Mouse (Mus musculus) left cerebral cortex, adult 2 months (tissue): ENCODE results near the gene A1bg. TPM values are rescaled to one million over a fixed set of nuclear protein-coding genes. Genes with fewer than 3 reads are reported as not detected.

Source experiments
- DNase-seq, 2 experiments: peaks; one replicate each; pipeline ENCODE4 v3.0.0; 2021 to 2022; ENCODE audit warnings: low spot score in 2 of 2, mixed read lengths in 1 of 2; ENCODE audit errors: extremely low spot score in 1 of 2
- H3K27ac ChIP-seq: fragments of 200-600 bp; 2 replicates; pipeline ENCODE4 v1.8.1; 2022
- H3K4me3 ChIP-seq: fragments of 200-600 bp; 2 replicates; pipeline ENCODE4 v1.8.1; 2022
- CTCF ChIP-seq: fragments of 200-600 bp; IDR thresholded peaks from 2 replicates; pipeline ENCODE4 v1.8.1; 2022; ENCODE audit warnings: antibody characterized with exemption, mild to moderate bottlenecking, moderate library complexity
- intact Hi-C: fragments of 180-260 bp; cut with DNase I; formaldehyde crosslinking; loops from one replicate; pipeline ENCODE4 v1.15.1; 2025
- long read RNA-seq, 2 experiments: library from polyadenylated mRNA; stranded (forward); transcript quantifications; one replicate each; pipeline ENCODE4 v2.0.0; 2021; ENCODE audit warnings: borderline mapping rate in 2 of 2
- total RNA-seq, 2 experiments: library from RNA; stranded (reverse); gene quantifications; 2 replicates each; pipeline ENCODE4 v1.2.3; 2021

The A1bg gene
- not detected for total RNA-seq
- long read RNA-seq, experiment 1, result 0 reads
- long read RNA-seq, experiment 2, result 0 reads

- no peak for TF ChIP-seq CTCF
- H3K4me3 ChIP-seq, result no peak within 1 kb of the TSS
- H3K27ac ChIP-seq, result no peak within 1 kb of the TSS
- intact Hi-C loops, result no loop called here
- no peak for DNase-seq
Measured at GRCm38 (mm10) chr15:60922912-60923311, at the start of gene A1bg. Gene A1bg, minus strand, starts transcription at chr15:60923012.

GRCm38 (mm10) chr15:60968549-60968861, 45.7 kb upstream of the A1bg start:
- no peak for DNase-seq
- TF ChIP-seq CTCF, result no peak
- H3K27ac ChIP-seq, result no peak overlapping the region
- H3K4me3 ChIP-seq, result no peak overlapping the region
- intact Hi-C loops, result no loop called here

GRCm38 (mm10) chr15:60967841-60968548, 45.2 kb upstream of the A1bg start:
- intact Hi-C loops, result no loop called here
- Histone ChIP-seq H3K27ac (no peak overlapping the region), H3K4me3 (no peak overlapping the region)
- no peak for TF ChIP-seq CTCF
- DNase-seq, result no peak

- H3K27ac ChIP-seq, result no peak overlapping the region
- intact Hi-C loops, result no loop called here
- no peak for DNase-seq
- no peak overlapping the region for H3K4me3 ChIP-seq
- TF ChIP-seq CTCF, result no peak
Measured at GRCm38 (mm10) chr15:60925686-60926085, 2.9 kb upstream of the A1bg start.

- Histone ChIP-seq H3K27ac (no peak overlapping the region), H3K4me3 (no peak overlapping the region)
- intact Hi-C loops, result no loop called here
- no peak for TF ChIP-seq CTCF
- no peak for DNase-seq
Measured at GRCm38 (mm10) chr15:60903763-60904697, 18.8 kb downstream of the A1bg start.

GRCm38 (mm10) chr15:60898187-60898965, 24.4 kb downstream of the A1bg start:
- no peak for TF ChIP-seq CTCF
- DNase-seq, result no peak
- Histone ChIP-seq H3K27ac (no peak overlapping the region), H3K4me3 (no peak overlapping the region)
- intact Hi-C loops, result no loop called here

GRCm38 (mm10) chr15:60896040-60896439, 26.8 kb downstream of the A1bg start:
- DNase-seq, result no peak
- no peak for TF ChIP-seq CTCF
- H3K4me3 ChIP-seq, result no peak overlapping the region
- intact Hi-C loops, result no loop called here
- no peak overlapping the region for H3K27ac ChIP-seq

- no peak for TF ChIP-seq CTCF
- no peak for DNase-seq
- H3K27ac ChIP-seq, result no peak overlapping the region
- intact Hi-C loops, result no loop called here
- H3K4me3 ChIP-seq, result no peak overlapping the region
Measured at GRCm38 (mm10) chr15:60892976-60893463, 29.8 kb downstream of the A1bg start.

GRCm38 (mm10) chr15:60888724-60889123, 34.1 kb downstream of the A1bg start:
- no peak for TF ChIP-seq CTCF
- H3K27ac ChIP-seq, result no peak overlapping the region
- no peak for DNase-seq
- intact Hi-C loops, result no loop called here
- no peak overlapping the region for H3K4me3 ChIP-seq

GRCm38 (mm10) chr15:60875721-60876120, 47.1 kb downstream of the A1bg start:
- TF ChIP-seq CTCF, result no peak
- H3K4me3 ChIP-seq, result no peak overlapping the region
- H3K27ac ChIP-seq, result no peak overlapping the region
- no peak for DNase-seq
- intact Hi-C loops, result no loop called here

- no peak for TF ChIP-seq CTCF
- DNase-seq, result no peak
- no peak overlapping the region for H3K4me3 ChIP-seq
- intact Hi-C loops, result no loop called here
- no peak overlapping the region for H3K27ac ChIP-seq
Measured at GRCm38 (mm10) chr15:60862417-60862816, 60.4 kb downstream of the A1bg start.

- Histone ChIP-seq H3K4me3 (no peak overlapping the region), H3K27ac (no peak overlapping the region)
- intact Hi-C loops, result no loop called here
- no peak for DNase-seq
- TF ChIP-seq CTCF, result no peak
Measured at GRCm38 (mm10) chr15:60855112-60855511, 67.7 kb downstream of the A1bg start.
